Mouse (Mus musculus) left cerebral cortex, postnatal 4 days (tissue): ENCODE results near the gene Dcaf7. TPM values are rescaled to one million over a fixed set of nuclear protein-coding genes. Genes with fewer than 3 reads are reported as not detected.
A peak's percentile ranks its signal among the peaks of the same experiment; 100 is the strongest.
"Not testable (repeated sequence)": the region's sequence is repeated elsewhere in the genome, so short reads cannot be mapped to it uniquely, and the experiment has no call there.

ENCODE experiments used
- DNase-seq: peaks from one replicate; pipeline ENCODE4 v3.0.0-alpha.2; 2022
- intact Hi-C: fragments of 180-260 bp; cut with DNase I; formaldehyde crosslinking; loops from one replicate; pipeline ENCODE4 v1.15.1; 2025
- total RNA-seq, 2 experiments: library from RNA; stranded (reverse); gene quantifications; 2 replicates each; pipeline ENCODE4 v1.2.3; 2021

Gene Dcaf7
- total RNA-seq, 2 experiments from 2014 or later: 167 to 185 TPM

DNA sequence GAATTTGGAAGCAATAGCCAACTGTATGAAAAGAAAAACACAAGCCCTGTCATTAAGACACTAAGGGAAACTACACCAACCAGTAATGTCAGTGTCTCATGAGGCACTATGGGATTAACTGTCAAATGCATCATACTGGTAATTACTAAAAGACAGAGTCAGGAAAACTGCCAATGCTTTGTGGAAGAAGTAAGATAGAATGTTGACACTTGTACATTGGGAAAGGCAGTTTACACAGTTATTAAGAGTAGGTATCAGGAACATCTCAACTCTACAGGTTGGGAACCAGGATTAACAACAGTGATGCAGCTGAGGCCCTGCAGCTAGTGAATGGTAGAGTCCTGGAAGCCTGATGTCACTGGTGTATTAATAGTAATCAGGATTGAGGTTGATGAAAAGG is 7.7 kb downstream of the Dcaf7 start:
- DNase-seq: no peak
- intact Hi-C loops: no loop called here

DNA sequence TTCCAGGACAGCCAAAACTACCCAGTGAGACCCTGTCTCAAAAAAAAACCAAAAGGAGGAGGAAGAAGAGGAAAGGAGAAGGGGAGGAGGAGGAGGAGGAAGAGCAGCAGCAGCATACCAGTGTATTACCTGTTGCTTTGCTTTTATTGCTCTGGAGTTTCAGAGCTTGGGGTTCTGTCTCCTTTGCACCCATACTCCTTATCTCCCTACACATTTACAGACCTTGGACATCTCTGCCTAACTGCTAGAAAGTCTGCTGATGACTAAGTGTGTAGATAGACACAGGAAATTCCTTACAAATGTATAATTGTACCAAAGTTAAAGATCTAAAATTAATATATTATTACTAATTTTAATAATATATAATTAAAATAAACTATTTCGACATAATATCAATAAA is 8.6 kb downstream of the Dcaf7 start:
- DNase-seq: no peak
- intact Hi-C loops: no loop called here

DNA sequence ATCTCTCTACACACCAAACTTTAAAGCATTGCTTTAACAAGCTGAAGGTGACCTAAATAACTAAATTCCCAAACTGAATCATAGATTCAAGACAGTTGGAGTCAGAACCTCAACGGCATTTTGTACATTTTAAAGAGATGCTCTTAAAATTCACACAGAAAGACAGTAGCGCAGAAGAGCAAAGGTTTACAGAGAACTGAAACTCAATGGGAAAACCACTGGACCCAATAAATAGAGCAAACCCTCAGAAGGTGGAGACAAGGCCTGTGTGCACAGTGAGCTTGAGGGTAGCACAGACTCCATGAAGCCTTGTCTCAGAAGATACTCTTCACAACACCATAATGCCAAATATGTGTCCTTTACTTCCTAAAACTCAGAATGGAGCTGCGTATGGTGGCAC is 9.1 kb downstream of the Dcaf7 start:
- no peak for DNase-seq
- intact Hi-C loops: no loop called here

DNA sequence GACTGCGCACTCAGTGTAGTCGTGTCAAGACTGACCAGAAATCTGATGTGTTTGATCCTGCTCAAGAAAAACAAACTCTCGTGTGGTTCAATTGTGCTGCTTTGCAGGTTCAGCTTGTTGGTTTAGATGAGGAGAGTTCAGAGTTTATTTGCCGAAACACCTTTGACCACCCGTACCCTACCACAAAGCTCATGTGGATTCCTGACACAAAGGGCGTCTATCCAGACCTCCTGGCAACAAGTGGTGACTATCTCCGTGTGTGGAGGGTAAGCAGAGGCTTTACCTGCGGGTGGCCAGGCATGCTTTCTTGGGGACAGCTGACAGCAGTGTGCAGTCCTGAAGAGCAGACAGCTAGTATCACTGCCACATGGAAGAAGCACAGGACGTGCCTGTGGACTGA is 9.9 kb downstream of the Dcaf7 start:
- no peak for DNase-seq
- intact Hi-C loops: no loop called here

DNA sequence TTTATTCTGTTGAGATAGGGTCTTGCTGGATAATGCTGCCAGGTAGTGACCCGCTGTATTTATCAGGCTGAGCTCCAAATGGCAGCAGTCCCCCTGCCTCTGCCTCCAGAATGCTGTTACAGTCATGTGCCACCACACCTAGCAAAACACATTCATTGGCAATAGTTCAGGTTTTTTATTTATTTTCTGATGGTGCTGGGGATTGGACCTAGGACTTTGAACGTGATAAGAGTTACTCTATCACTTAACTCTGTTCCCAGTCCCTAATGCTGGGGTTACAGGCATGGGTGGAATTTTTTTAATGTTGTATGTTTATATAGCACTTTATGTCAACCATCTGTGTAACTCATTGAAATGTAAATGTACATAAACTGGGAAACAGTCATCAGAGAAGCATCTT is 17.2 kb downstream of the Dcaf7 start:
- no peak for DNase-seq
- intact Hi-C loops: no loop called here

DNA sequence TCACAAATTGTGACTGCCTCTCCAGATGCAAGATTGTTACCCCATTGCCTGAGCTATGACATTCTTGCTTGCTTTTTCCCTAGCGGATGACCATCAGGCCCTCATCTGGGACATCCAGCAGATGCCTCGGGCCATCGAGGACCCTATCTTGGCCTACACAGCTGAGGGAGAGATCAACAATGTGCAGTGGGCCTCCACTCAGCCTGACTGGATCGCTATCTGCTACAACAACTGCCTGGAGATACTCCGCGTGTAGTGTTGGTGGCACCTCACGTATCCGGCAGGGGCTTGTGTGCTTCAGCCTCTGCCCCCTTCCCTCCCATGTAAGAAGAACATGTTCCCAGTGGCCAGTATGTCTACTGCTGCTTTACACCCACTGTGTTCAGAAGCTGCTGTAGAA is 17.9 kb downstream of the Dcaf7 start:
- intact Hi-C loops: no loop called here
- DNase-seq: no peak

DNA sequence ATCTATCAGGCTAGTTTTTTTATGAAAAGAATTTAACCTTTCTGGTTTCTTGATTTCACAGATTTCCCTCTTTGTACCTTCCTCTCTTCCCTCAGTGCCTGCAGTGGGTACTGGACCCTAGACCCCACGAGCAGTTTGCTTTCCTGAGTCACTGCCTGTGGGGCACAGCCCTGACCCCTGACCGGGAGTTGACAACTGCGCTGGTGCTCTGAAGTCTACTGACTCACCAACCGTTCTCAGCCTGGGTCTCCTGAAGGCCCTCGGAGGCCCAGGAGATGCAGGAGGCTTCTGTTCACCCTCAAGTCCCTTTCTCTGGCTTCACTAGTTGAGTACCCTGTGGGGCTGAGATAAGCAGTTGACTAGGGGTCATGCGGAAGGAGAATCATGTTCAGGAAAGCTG is 18.7 kb downstream of the Dcaf7 start:
- intact Hi-C loops: no loop called here
- DNase-seq: no peak

DNA sequence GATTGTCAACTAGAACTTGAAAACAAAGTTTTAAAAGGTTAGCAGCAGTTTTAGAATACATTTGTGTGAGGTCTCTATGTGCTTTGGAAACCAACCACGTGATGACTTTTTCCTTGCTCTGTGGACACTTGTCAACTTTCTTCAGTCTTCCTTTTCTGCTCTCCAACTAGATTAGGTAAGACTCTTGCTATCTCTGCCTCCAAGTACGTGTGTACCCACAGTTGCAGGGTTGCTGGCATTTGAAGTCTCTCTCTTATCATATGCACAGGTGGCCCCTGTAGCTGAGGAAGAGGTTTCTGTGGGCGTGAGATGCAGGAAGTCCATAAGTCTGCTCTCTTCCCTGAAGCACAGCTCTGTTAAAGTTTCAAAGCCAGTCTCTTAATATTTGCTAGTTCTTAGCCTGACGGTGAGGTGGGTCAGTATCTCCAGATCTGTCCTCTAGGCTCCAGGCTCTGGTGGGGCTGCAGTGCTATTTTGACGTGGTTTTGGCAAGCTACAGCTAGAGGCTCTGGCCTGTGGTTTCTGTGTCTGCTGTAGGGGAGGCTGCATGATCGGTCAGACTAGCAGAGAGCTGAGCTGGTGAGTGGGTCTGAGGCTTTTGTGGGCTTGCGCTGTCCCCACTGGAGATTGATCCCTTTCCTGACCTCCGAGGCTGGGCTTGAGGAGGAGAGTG is 20.3 kb downstream of the Dcaf7 start:
- intact Hi-C loops: no loop called here
- DNase-seq: no peak

DNA sequence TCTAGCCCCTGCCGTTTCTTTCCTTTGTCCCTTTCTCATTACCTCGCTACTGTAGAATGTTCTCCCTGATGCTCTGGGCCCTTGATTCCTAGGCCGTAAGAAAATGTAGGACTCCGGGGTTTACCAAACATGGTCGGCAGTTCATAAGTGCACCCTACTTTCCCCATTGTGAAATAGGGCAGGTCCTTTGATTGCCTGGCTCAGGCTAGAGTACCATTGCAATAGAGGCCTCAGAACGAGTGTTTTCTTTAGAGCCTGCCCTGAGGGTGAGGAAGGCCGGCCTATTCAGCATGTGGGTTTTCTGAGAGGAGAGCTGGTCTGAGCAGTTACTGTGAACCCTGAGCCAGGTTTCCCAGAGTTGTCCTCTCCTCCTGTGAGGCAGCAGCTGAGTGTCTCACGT is 21.3 kb downstream of the Dcaf7 start:
- no peak for DNase-seq

DNA sequence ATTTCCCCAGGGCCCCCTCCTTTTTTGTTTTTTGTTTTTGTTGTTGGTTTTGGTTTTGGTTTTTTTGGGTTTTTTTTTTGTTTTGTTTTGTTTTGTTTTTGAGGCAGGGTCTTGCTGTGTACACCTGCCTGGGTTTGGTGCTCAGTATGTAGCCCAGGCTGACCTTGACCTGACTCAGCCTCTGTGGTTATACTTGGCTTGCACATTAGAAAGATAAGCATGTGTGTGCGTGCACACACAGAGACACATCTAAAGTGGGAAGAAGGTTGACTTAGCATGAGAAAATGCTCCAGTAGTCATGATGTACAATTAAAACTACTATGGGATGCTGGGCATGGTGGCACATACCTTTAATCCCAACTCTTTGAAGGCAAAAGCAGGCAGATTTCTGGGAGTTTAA is 23.9 kb downstream of the Dcaf7 start:
- intact Hi-C loops: no loop called here
- DNase-seq: no peak

More for the DNA sequence above, 21.3 kb downstream of the Dcaf7 start:
- intact Hi-C loops: no loop called here

DNA sequence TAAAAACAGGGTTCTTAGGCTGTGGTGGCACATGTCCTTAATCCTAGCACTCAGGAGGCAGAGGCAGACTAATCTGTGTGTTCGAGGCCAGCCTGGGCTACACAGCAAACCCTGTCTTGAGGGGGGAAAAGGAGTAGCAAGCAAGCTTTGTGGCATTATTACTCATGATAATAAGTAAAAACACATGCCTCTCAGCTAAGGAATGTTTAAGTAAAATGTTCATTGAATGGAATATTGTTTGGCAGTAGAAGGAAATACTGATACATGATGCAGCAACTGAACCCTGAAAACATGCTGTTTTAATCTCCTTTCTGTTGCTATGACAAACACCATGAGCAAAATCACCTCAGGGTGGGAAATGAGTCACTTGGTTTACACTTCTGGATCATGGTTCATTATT is 24.6 kb downstream of the Dcaf7 start:
- intact Hi-C loops: no loop called here
- no peak for DNase-seq

DNA sequence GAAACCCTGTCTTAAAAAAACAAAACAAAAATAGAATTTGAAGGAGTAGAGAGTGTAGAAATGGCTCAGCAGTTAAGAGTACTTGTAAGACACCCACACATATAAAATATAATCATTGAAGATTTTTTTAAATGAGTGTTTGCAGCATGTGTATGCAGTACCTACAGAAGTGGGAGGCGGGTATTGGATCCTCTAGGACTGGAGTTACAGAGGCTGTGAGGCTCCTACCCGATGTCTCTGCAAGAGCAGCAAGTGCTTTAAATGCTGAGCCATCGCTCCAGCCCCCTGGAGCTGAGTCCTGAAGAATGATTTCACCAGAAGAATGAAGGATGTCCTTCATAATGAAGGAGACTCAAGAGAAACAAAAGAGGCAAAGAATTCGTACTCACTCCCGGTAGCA is 27.1 kb downstream of the Dcaf7 start:
- intact Hi-C loops: no loop called here
- no peak for DNase-seq

DNA sequence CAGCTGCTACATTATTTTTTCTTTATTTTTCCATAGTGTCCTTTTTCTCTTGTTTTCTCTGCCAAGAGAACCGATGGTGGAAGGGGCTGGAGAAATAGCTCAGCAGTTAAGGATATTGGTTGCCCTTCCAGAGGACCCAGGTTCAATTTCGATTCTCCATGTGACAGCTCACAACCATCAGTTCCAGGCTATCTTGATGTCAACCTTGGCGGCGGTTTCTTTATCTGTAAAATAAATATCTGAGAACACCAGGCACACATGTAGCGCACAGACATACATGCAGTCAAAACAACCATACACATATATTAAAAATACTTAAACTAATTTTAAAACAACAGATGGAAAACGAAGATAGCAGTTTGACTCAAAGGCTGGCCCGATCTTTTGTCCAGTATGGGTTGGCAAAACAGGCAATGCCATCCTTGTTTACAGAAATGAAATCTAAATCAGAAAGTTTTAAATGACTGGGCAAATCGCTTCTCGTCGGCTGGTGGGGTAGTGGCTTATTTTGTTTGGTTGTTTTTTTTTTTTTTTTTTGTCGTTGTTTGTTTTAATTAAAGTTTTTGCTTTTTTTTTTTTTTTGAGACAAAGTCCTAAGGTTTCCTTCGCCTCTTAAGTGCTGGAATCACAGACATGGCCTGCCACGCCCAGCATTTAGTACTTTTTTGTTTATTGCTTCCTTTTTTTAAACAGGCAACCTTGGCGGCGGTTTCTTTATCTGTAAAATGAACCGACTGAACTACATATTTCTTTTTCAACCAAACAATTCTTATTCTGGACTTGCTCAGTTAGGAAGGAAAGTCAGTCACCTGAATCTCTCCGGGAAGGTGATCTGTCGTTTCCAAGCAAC is 28.6 kb downstream of the Dcaf7 start:
- intact Hi-C loops: no loop called here

DNA sequence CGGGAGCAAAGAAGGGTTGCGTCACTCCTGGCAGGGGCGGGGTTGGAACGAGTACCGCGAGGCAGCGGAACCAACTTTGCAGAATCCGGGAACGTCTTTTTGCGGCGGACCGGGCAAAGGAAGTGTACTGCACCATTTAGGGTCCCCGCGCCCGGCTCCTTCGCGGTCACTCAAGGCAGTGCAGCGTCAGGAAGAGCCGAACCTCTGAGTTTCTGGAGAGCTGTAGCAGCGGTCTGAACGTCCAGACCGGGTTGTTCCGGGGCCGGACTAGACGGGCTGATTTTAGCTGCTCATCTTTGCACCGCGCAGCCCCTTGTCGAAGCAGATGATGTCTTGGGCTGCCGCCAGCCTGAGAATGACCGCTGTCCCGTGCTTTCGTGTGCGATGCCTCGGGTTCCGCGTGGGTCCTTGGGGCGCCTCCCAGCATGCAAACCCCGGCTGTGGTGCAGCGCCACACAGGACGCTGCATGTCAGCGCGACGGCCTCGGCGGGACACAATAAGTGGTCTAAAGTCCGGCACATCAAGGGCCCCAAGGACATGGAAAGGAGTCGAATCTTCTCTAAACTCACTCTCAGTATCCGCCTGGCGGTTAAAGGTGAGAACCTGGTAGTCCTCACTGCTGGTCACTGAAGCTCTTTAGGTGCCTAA is 29.4 kb downstream of the Dcaf7 start, which contains the start of gene Taco1:
Taco1 (plus strand) TSS at position 139 of the 649 bp plus-strand sequence.
- intact Hi-C loops: no loop called here
- DNase-seq: peak; percentile 95

More for the DNA sequence above, 28.6 kb downstream of the Dcaf7 start:
- no peak for DNase-seq

DNA sequence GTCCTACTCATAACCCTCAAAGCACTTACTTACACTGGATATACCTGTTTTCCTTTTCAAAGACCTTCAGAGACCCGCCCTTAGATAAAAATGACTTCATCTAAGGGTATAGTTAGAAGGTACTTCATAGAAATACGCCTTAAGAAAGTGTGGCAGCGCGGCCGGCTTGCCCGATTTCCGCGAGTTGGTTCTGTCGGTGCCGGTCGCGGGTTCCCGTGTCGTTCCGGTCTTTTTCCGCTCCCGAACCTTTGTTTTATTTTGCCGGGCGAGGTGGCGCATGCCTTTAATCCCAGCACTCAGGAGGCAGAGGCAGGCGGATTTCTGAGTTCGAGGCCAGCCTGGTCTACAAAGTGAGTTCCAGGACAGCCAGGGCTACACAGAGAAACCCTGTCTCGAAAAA is 29.9 kb downstream of the Dcaf7 start:
- peak; percentile 54 for DNase-seq
- intact Hi-C loops: not testable (repeated sequence)

DNA sequence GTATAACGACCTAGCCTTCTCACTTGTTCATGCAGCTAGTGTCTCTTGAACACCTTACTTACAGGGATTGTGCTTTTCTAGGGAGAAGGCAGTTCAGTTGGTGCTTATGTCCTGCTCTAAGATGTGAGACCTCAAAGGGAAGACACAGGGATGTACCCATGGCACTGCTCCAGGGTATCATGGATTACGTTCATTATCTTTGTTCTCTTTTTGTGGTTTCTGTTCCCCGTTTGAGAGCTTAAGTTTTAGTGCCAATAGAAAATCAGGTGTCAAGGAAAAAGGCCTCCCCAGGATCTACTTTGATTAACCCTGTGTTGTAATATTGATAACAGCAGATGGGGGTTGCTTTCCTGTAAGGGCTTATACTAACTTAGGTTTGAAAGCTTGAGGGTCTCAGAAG is 37.1 kb downstream of the Dcaf7 start:
- intact Hi-C loops: no loop called here
- DNase-seq: no peak

DNA sequence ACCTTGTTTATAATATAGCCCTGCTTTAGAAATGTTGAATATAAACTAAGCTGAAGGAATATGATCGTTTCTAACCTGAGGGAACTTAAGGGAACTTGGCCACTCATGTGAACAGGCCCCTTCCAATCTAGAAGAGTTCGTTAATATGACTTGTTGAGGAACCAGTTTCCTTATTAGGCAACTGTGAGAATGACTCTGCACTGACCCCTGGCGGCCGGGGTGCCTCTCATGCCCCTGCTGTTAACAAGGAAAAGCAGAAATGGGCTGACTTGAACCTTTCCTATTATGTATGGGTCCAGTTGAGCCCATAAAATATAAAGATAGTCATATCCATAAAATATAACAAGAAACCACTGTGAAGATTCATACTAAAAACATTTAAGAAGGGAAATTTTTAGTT is 39.6 kb downstream of the Dcaf7 start:
- intact Hi-C loops: no loop called here

DNA sequence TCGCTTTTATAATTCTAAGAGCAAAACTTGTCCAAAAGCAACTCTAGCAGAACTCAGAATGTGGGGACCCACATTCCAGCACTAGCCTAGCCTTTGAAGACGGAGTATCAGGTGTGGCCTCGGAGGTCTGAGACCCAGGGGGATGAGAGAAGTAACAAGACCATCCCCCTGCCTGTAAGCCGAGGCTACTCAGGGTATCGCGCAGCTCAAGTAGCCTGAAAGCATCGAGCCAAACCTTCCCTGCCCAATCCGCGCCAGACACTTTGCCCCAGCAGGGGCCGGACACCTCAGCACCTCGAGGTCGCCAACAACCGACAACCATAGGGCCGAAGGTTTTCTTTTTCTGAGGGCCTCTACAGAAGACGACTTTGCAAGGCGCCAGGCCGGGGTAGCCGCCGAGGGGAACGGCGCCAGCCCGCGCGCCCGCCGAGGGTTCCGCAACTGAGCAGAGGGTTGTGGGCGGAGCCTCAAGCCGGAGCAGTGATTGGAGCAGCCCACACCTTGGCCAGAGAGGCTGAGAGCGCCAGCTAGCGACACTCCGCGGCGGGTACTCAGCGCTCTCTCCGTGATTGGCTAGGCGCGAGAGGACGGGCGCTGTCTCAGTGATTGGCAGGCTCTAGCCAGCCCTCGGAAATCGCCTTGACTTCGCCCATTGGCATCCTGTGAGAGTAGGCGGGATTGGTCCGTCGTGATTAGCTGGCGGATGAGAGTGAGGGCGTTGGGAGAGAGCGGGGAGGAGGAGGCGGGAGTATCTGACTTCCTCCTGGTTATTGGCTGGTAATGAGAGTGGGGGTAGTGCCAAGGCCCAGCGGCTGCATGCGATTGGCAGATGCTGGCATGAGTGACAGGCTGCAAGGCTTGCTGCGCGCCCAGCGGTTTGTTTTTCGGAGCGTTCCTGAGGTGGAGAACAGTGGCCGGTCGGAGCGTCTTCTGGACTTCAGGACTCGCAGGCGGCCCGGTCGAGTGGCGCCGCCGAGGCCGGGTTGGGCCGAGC is 47.3 kb downstream of the Dcaf7 start, which contains the start of gene Map3k3:
Map3k3 (plus strand) TSS at position 906 of the 994 bp plus-strand sequence.
- intact Hi-C loops: no loop called here
- peak; percentile 99 for DNase-seq

More for the DNA sequence above, 39.6 kb downstream of the Dcaf7 start:
- DNase-seq: peak; percentile 73

DNA sequence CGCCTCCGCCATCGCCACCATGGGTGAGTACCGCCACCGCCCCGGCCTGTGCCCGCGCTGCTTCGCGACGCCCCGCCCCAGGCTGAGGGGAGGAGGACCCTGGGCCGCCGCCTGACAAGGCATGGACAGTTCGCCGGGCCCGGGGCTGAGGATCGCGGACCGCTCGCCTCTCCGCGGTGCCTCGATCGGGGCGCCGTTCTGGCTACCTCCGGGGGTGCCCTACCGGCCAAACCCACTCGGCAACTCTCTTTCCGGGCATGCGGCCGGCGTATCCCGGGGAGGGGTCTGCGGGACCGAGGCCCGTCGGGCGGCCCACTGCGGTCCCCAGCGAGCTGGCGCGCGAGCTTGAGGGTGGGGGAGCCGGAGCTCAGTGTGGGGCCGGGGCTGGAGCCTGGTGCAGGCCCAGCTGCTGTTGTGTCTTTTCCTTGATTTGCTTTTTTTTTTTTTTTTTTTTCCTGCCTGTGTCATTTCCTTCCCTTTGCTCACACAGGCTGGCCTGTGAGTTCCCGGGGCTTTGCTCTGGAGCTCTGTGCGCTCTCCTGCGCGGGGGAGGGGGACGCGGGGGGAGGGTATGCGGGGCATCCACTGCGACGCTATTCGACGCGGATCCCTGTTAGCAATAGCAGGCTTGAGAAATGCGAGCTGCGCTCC is 48.4 kb downstream of the Dcaf7 start:
- intact Hi-C loops: no loop called here
- peak; percentile 78 for DNase-seq

DNA sequence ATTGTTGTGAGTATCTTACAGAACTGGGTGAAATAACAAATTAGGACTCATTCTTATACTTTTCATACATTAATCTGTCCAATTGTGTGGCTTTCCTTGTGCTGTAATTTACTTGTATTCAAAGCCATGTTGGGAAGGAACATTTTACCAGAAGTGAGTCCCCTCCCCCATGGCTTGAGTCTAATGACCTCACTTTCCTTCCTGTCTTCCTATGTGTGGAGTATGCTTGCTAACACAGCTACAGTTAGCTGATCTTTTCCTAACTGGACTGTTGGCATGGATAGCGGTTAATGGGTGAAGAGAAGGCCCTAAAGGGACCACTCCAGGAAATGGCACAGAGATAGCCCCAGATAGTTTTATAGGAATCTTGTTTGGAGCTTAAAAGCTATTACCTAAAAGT is 61.6 kb downstream of the Dcaf7 start:
- intact Hi-C loops: no loop called here
- no peak for DNase-seq
